Mouse (Mus musculus): ENCODE results near the gene Trim10.
A peak's percentile ranks its signal among the peaks of the same experiment; 100 is the strongest.

Gene Trim10

DNA sequence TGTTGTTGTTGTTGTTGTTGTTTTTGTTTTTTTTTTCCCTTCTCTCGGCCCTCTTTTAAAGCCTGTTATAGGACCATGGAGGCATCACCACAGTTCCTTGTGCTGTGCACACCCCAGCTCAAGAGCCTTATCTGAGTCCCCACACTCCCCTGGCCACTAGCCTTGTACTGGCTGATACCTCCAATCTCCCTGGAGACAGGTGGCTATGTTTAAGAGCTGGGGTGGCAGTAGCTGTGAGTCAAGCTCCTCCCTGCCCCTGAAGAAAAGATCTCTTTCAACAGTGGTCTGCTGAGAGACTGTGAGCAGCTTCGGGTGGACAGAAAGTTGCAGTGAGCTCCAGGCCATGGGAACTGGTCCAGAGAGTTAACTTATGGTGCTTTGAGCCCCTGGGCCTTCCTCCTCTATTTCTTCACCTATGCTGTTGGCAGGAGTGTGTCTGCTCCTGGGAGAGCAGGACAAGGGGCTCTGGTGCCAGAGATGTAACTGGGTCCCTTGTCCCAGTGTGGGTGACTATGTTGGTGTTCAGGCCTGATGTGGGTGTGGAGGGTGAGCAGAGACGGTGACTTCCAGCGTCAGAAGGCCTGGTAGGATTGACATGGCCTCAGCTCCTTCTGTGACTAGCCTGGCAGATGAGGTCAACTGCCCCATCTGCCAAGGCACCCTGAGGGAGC lies at the start of gene Trim10:
Gene Trim10 (plus strand): TSS at position 291 of the 671 bp plus-strand sequence.
- no peak for DNase-seq (ENCODE audit: extremely low spot score, low spot score)

DNA sequence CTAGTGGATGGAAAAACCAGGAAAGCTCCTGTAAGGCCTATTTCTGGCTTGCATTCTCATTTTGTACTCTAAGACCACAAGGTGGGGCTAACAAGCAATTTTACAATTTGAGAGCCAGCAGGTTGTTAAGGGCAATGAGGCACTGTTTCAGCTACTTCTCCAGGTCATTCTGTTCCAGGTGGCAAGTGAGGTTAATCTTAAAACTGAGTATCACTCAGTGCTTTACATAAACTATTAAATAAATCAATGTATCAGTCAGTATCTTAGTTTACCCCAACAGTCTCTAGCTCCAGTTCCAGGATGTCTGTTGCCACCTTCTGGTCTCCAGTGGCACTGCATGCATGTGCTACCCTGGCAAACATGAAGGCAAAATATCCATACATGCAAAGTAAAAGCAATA lies 45.4 kb upstream of the Trim10 start:
- DNase-seq (ENCODE audit: extremely low spot score, low spot score): peak; percentile 48

DNA sequence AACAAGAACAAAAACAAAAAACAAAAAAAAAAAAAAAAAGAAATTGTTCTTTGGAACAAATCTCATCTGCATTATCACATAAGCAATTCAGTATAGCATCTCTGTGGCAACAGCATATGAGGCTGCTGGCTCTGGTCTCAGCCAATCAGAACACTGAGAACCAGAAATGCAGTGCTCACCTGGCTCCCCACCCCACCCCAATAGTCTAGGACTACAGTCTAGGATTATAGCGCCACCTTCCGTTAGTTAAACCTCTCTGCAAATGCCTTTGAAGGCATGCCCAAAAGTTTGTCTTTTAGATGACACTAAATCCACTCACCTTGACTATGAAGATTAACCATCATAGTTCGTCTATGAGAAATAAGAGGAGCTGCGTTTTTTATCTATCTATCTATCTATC lies 43.8 kb upstream of the Trim10 start:
- no peak for DNase-seq (ENCODE audit: extremely low spot score, low spot score)

DNA sequence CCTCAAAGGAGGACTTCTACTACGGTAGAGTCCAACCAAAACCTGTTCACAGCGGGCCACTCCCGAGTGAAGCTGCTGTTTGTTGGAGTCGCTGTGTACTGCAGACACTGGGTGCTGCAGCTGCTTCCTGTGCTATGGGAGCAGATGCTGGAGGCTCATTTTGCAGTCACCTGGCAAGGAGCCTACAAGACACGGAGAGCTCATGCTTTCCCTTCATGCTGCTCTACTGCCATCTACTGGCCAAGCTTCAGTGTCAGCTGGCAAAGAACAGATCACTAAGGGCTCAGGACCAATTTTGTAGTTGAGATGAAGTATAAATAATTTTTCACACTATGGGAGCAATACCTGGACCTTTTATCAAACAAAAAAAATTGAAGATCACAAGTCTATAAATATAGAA lies 43.4 kb upstream of the Trim10 start:
- DNase-seq (ENCODE audit: extremely low spot score, low spot score): peak; percentile 31

DNA sequence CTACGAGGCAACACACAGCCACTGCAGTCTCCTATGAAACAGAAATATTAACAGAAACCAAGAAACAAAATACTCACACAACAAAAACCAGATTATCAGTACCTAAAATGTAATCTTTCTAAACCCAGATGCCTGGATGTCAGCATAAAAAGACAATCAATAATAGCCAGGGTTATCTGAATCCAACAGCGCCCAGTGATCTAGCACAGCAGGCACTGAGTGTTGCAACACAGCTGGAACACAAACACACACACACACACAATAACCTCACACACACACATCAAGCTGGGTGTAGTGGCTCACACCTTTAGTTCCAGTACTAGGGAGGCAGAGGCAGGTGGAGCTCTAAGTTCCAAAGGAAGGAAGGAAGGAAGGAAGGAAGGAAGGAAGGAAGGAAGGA lies 40.9 kb upstream of the Trim10 start:
- no peak for DNase-seq (ENCODE audit: extremely low spot score, low spot score)

DNA sequence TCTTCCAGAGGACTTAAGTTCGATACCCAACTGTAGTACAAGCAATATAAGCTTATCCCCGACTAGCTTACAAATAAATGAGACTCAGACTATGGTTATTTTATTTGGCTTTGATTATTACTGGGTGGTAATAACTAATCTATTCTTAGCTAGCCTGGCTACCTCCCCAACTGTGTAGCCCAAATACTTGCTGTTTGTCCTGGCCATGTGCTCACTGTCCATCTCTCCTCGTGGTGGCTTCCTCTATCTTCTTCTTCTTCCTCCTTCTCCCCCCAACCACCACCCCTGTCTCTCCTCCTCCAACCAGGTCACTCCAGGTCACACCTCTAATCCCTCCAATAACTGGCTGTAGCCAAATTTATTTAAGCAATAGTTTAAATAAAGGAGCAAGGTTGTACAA lies 38.9 kb upstream of the Trim10 start:
- no peak for DNase-seq (ENCODE audit: extremely low spot score, low spot score)

DNA sequence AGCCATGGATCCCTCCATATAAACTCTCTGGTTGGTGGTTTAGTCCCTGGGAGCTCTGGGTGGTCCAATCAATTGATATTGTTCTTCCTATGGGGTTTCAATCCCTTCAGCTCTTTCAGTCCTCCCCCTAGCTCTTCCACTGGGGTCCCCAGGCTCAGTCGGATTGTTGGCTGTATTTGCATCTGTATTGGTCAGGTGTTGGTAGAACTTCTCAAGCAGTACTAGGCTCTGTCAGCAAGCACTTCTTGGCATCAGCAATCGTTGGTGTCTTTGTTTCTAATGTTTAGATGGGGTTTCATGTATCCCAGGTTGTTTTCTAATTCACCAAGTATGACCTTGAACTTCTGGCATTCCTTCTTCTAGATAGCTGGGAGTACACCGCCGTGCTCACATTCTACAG lies 36.7 kb upstream of the Trim10 start:
- DNase-seq (ENCODE audit: extremely low spot score, low spot score): no peak

DNA sequence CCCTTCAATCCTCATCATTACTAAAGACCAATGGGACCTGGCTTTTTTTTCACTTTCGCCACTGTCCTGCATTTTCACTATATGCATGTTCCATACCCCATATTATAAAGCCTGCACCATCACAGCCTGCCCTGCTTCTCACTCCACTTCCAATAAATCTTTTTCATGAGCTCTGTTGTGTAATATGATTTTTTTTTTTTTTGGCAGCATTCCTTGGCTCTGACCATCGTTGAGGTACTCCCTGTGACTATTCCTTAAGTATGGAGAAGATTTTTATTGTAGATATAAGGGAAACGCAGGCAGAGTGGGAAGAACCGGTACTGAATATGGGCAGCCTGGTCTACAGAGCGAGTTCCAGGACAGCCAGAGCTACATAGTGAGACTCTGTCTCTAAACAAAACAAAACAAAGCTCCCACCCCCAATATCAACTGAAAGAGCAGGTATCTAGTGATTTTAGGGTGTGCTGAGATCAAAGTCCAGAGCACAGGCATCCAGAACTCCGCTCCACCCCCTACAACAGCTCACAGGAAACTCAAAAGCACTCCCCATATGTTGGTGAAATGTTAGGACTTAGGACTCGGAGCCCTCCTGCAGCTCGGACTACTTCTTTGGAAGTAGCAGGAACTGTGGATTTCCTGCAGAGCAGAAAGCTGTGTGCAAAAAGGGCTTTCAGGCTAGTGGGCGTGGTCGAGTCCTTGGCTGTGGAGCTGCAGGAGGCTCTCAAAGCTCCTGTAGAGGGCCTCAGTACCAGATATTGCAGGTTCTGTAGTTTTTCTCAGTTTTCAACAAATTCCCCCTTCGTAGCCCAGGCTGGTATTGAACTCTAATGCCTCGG lies 33.6 kb upstream of the Trim10 start:
- peak; percentile 38 for DNase-seq (ENCODE audit: extremely low spot score, low spot score)

DNA sequence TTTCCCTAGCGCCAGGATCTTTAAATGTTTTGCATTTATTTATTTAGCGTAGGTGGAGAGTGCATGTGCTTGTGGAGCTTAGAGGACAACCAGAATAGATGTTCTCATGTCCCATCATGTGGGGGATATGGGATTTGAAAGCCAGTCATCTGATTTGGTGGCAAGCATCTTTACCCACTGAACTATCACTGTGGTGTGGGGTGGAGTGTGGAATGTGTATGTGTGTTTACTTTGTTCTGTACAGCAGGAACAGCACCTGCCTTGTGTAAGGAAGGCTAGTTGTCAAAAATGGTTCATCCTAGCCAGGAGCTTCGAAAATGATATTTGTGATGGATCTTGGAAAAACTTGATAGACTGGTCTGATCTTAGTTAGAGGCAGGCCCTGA lies 33.0 kb upstream of the Trim10 start:
- no peak for DNase-seq (ENCODE audit: extremely low spot score, low spot score)

DNA sequence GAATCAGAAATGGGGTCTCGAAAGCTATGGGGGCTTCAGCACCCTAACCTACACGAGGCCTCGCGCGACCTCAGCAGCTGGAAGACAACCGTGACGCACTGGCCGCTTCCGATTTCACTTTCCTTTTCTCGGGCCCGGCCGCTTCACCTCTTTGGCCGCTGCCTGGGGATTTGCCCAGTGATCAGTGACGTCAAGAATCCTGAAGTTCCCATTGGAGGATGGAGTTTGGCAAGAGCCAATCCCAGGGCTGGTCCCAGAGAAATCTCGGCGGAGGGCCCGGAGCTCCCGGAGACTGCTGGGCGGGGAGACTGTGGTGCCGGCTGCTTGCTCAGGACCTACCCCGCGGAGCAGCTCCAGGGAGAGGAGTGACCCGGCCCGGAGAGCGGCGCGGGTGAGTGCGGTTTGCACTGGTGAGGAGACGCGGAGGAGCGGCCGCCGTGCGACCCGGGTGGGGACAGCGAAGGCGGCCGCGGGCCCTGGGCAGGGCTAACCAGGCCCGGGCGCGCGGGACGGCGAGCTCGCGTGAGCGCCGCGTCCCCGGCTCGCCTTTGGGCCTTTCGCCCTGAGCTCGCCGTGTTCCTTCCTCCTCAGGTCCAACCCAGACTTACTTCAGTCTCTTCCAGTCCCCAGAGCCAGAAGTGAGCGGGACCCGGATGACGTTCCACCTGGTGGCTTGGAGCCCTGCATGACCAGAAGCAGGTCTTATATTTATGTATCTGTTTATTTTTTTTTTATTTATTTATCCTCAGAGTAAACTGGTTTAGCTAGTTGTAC lies 32.3 kb upstream of the Trim10 start, which contains the start of gene Trim26:
Gene Trim26 (plus strand): TSS at position 261 of the 774 bp plus-strand sequence.
- DNase-seq (ENCODE audit: extremely low spot score, low spot score): peak; percentile 93

DNA sequence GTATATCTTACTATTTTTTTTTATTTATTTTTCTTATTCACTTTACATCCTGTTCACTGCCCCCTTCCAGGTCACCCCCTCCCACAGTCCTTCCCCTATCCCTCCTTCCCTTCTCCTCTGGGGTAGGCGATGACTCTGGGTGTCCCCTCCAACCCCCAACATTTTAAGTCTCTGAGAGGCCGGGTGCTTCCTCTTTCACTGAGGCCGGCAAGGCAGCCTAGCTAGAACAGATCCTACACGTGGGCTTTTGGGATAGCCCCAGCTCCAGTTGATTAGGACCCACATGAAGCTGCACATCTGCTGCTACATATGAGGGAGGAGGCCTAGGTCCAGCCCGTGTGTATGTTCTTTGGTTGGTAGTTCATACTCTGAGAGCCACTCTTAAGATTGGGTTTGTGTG lies 30.4 kb upstream of the Trim10 start:
- no peak for DNase-seq (ENCODE audit: extremely low spot score, low spot score)

DNA sequence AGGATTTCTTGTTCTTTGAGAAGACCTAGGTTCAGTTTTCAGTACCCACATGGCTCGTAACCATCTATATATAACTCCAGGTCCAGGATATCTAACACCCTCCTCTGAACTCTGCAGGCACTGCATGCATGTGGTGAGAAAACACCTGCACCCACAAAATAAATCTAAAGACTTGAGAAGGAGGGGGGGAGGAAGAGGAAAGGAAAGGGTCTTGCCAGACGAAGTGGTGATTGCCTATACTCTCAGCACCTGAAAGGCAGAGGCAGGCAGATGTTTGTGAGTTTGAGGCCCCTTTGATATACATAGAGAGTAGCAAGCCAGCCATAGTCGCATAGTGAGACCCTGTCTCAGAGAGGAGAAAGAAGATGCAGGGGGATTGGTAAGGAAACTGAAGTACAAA lies 29.4 kb upstream of the Trim10 start:
- DNase-seq (ENCODE audit: extremely low spot score, low spot score): no peak

DNA sequence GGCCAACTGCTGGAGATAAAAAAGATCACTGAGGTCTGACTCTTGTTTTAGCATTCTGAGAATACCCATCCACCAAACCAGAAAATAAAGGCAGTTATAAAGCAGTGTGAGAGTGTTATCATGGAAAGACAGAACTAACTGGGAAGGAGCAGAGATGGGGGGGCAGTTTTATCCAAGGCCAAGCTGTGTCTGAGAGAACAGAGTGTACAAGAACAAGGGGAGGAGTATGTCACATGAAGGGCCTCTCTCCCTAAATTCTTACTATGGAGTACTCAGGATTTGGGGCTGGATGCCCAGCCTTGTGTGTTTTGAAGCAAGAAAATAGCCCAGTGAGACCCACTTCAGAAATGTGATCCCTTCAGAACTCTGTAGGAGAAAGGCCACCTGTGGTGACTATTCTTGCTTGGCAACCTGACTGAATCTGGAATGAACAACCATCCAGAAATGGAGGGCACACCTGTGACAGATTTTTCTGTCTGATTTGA lies 28.4 kb upstream of the Trim10 start:
- no peak for DNase-seq (ENCODE audit: extremely low spot score, low spot score)

DNA sequence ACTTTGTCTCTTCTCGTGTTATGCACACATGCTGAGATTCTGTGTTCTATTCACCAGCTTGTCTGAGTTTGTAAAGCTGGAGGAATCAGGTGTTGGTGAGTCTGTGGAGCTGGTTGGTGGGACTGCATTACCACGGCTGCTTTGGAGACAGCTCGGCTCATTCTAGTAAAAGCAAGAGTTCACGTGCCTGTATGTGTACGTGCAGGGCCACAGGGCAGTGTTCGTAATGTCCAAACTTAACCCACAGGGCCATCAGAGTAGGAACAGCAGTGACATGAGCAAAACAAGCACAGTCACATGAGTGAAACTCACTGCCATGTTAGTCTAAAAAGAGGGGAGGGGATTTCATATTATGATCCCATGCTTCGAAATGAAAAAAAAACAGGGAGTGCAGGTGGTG lies 25.7 kb upstream of the Trim10 start:
- DNase-seq (ENCODE audit: extremely low spot score, low spot score): no peak

DNA sequence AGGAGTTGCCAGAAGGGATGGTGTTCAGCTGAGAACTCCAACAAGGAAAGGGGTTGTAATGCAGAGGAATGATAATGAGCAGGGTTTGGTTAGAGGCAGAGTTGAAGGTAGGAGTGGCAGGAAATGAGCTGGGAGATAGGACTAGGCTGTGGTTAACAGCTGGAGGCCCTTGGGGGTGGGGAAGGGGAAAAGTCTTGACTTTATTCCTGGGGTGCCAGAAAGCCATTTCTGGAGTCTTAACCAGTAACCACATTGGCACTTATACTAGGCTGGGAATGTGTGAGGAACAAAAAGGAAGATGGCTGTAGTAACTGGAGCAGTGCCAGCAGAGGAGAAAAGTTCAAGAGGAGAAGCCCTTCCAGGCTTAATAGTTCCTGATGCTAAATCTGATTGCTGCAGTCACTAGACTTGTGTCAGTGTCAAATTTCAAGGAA lies 25.1 kb upstream of the Trim10 start:
- DNase-seq (ENCODE audit: extremely low spot score, low spot score): no peak

DNA sequence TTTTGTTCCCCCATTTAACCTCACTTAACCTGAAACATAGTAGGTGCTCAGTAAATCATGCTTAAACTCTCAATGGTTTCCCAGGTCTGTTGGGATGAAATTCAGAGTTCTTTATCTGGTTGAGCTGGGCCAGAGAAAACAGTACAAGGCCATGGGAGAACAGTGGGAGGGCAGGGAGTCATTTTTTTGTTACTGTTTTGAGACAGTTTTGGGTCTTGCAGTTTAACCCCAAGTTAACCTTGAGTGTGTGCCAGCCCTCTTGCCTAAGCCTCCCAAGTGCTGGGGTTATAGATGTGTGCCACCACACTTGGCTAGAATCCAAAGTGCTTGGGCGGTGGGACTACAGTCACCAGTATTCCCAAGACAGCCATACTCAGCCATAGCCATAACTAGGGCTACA lies 24.6 kb upstream of the Trim10 start:
- DNase-seq (ENCODE audit: extremely low spot score, low spot score): no peak

DNA sequence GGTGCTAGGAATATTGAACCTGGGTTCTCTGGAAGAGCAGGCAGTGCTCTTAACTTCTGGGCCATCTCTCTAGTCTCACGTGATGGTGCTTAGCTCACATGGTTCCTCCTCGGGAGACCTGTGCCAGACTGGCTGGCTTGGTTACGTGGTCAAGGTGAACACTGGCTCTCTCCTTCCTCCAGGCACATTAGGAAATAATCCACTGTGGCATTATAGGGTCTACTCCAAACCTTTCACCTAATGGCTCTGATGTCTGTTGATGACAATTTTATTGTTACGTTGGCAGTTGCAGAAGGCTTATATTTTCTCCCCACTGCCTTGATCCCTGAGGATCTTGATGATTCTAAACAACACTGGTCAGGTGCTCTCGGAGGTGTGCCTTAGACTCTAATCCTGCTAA lies 20.5 kb upstream of the Trim10 start:
- DNase-seq (ENCODE audit: extremely low spot score, low spot score): no peak

DNA sequence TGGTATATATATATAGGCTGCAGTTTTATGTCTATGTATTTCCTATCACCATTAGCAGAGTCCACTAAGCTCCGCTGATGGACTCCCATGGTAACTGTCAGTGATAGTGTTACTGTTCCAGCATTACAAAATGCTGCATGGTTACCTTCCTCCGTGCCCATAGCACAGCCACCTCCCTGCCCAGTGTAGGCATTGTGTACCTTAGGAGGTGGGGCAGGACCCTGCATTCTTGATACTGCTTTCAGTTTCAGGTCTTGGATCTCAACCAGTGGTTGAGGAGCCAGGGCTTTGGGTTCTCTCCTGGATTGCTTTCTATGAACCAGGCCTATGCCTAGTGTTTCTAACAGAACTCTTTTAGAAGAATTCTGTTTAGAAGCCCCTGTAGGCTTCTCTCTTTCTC lies 19.4 kb upstream of the Trim10 start:
- DNase-seq (ENCODE audit: extremely low spot score, low spot score): no peak

DNA sequence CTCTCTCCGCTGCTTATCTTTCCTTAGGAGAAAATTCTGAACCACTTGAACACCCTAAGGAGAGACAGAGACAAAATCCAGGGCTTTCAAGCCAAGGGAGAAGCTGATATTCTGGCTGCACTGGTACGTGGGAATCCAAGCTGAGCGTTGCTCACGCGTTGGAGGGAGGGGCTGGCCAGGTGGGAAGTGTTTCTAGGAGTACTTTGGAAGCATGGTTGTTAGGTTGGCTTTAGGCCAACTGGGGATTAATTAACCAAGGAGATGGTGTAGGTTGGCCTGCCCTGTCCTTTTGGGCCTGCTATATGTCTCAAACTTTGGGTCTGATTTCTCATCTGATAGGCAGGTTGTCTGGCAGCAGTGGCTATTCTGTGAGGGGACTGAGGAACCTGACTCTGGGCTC lies 18.2 kb upstream of the Trim10 start:
- no peak for DNase-seq (ENCODE audit: extremely low spot score, low spot score)

DNA sequence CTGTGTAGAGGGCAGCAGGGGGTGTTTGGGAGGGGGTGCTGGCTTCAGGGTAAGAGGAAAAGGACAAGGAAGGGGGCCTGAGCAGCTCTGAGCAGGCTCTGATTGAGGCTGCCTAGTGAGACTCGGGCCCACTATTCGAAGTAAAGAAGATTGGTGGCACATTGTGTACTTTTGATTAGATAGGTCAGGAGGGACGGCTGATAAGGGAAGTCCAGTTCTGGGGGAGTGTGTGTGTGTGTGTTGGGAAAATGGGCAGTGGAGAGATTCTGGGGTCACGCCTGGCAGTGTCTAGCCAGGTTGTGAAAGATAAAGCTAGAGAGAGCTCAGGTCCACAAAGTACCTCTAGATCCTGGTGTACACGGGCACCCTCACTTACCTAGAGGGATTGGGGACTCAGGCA lies 17.7 kb upstream of the Trim10 start:
- DNase-seq (ENCODE audit: extremely low spot score, low spot score): no peak

DNA sequence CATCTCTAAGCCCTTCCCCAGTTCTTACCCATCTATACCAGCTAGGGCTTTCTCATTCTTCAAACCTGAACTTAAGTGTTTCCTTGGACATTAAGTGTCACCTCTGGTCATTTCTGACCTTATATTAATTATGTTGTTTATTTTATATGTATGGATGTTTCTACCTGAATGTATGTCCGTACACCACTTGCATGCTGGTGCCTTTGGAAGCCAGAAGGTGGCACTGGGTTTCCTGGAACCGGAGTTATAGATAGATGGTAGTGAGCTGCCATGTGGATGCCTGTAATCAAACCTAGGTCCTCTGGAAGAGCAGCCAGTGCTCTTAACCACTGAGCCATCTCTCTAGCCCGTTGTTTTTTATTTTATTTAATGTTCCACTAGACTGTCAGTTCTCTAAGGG lies 13.9 kb upstream of the Trim10 start:
- no peak for DNase-seq (ENCODE audit: extremely low spot score, low spot score)

DNA sequence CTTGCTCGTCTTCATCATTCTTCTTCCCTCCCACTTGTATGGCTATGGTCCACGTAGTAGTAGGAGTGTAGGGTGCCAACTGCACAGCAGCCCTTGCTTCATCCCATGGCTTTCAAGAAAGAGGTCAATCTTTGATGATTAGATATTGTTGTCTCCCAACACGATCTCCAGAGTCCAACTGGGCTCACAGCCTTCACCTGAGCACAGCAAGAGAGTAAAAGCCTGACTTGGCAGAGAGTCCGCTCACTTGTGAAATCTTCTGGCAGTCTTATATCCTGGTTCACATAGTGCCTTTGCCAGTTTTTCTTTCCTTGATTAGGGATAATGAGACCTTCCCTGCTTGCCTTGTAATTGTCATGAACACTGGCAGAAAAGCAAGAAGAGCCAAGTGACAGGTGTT lies 13.1 kb upstream of the Trim10 start:
- no peak for DNase-seq (ENCODE audit: extremely low spot score, low spot score)
